Mouse (Mus musculus): Measurements from ENCODE around the gene Tpi1. TPM values are rescaled to one million over a fixed set of nuclear protein-coding genes. Genes with fewer than 3 reads are reported as not detected.

Gene Tpi1
- polyA plus RNA-seq, 1 experiment, result 604 TPM

GRCm38 (mm10) chr6:124809775-124810538 is 4.1 kb downstream of the Tpi1 start:
- peak overlapping the region; percentile 49 for H3K4me3 ChIP-seq (ENCODE audit: insufficient read depth, poor library complexity, severe bottlenecking)
- peaks cover 34% of the 10 kb centered on the region for H3K36me3 ChIP-seq (ENCODE audit: control insufficient read depth, insufficient read depth)
- peak overlapping the region; percentile 38 for H3ac ChIP-seq (ENCODE audit: control insufficient read depth, insufficient read length, low read depth)
- TF ChIP-seq USF1 (IDR thresholded peaks at IDR 0.05; ENCODE audit: low read depth) (no peak), CTCF (IDR thresholded peaks at IDR 0.05; ENCODE audit: control insufficient read depth, insufficient read depth, insufficient read length) (no peak), MYOG (IDR thresholded peaks at IDR 0.05; ENCODE audit: control insufficient read depth, extremely low read depth, insufficient read length) (no peak), FOSL1 (IDR thresholded peaks at IDR 0.05; ENCODE audit: insufficient read depth, low read length, poor library complexity, severe bottlenecking) (no peak), MYOD1 (IDR thresholded peaks at IDR 0.05; ENCODE audit: control insufficient read depth, insufficient read length, low read depth) (no peak), MAX (IDR thresholded peaks at IDR 0.05) (no peak)
- H3K79me2 ChIP-seq (ENCODE audit: control insufficient read depth, insufficient read depth), result peaks cover 38% of the 10 kb centered on the region
- H3K79me3 ChIP-seq (ENCODE audit: low read depth), result peaks cover 31% of the 10 kb centered on the region
- H3K27me3 ChIP-seq (ENCODE audit: control insufficient read depth, insufficient read depth, insufficient read length), result no peaks in the 10 kb centered on the region

GRCm38 (mm10) chr6:124809052-124809774 is 4.9 kb downstream of the Tpi1 start:
- Histone ChIP-seq H3K4me3 (ENCODE audit: insufficient read depth, poor library complexity, severe bottlenecking) (peak overlapping the region; percentile 49), H3K79me3 (ENCODE audit: low read depth) (peaks cover 31% of the 10 kb centered on the region), H3ac (ENCODE audit: control insufficient read depth, insufficient read length, low read depth) (peak overlapping the region; percentile 66), H3K36me3 (ENCODE audit: control insufficient read depth, insufficient read depth) (peaks cover 32% of the 10 kb centered on the region), H3K79me2 (ENCODE audit: control insufficient read depth, insufficient read depth) (peaks cover 38% of the 10 kb centered on the region), H3K27me3 (ENCODE audit: control insufficient read depth, insufficient read depth, insufficient read length) (no peaks in the 10 kb centered on the region)
- no peak for TF ChIP-seq CEBPB (IDR thresholded peaks at IDR 0.05; ENCODE audit: low read depth)
- no peak for TF ChIP-seq MYOG (IDR thresholded peaks at IDR 0.05; ENCODE audit: control insufficient read depth, extremely low read depth, insufficient read length)
- TF ChIP-seq USF1 (IDR thresholded peaks at IDR 0.05; ENCODE audit: low read depth), result no peak
- no peak for TF ChIP-seq MYOD1 (IDR thresholded peaks at IDR 0.05; ENCODE audit: control insufficient read depth, insufficient read length, low read depth)
- TF ChIP-seq MAX (IDR thresholded peaks at IDR 0.05), result peak; percentile 35
- TF ChIP-seq CTCF (IDR thresholded peaks at IDR 0.05; ENCODE audit: control insufficient read depth, insufficient read depth, insufficient read length), result peak; percentile 95
- no peak for TF ChIP-seq FOSL1 (IDR thresholded peaks at IDR 0.05; ENCODE audit: insufficient read depth, low read length, poor library complexity, severe bottlenecking)

GRCm38 (mm10) chr6:124808358-124809012 is 5.6 kb downstream of the Tpi1 start, which contains the start of gene Spsb2:
Spsb2 (plus strand) TSS chr6:124808661.
- TF ChIP-seq MAX (IDR thresholded peaks at IDR 0.05) (peak; percentile 40), CEBPB (IDR thresholded peaks at IDR 0.05; ENCODE audit: low read depth) (no peak), MYOD1 (IDR thresholded peaks at IDR 0.05; ENCODE audit: control insufficient read depth, insufficient read length, low read depth) (peak; percentile 48)

GRCm38 (mm10) chr6:124807986-124808357 is 6.1 kb downstream of the Tpi1 start:
- no peak overlapping the region for H3K4me3 ChIP-seq (ENCODE audit: insufficient read depth, poor library complexity, severe bottlenecking)
- no peak for TF ChIP-seq CEBPB (IDR thresholded peaks at IDR 0.05; ENCODE audit: low read depth)
- no peak for TF ChIP-seq MAX (IDR thresholded peaks at IDR 0.05)
- TF ChIP-seq MYOD1 (IDR thresholded peaks at IDR 0.05; ENCODE audit: control insufficient read depth, insufficient read length, low read depth), result no peak
- H3K36me3 ChIP-seq (ENCODE audit: control insufficient read depth, insufficient read depth), result peaks cover 32% of the 10 kb centered on the region
- H3ac ChIP-seq (ENCODE audit: control insufficient read depth, insufficient read length, low read depth), result no peak overlapping the region
- no peaks in the 10 kb centered on the region for H3K27me3 ChIP-seq (ENCODE audit: control insufficient read depth, insufficient read depth, insufficient read length)
- peaks cover 28% of the 10 kb centered on the region for H3K79me2 ChIP-seq (ENCODE audit: control insufficient read depth, insufficient read depth)
- H3K79me3 ChIP-seq (ENCODE audit: low read depth), result peaks cover 23% of the 10 kb centered on the region

More at GRCm38 (mm10) chr6:124808358-124809012, 5.6 kb downstream of the Tpi1 start, which contains the start of gene Spsb2:
- peak within 1 kb of the TSS; percentile 49 for H3K4me3 ChIP-seq (ENCODE audit: insufficient read depth, poor library complexity, severe bottlenecking)
- H3ac ChIP-seq (ENCODE audit: control insufficient read depth, insufficient read length, low read depth), result peak within 1 kb of the TSS; percentile 66
- peaks cover 32% of the 10 kb centered on the region for H3K36me3 ChIP-seq (ENCODE audit: control insufficient read depth, insufficient read depth)
- H3K79me3 ChIP-seq (ENCODE audit: low read depth), result peaks cover 29% of the 10 kb centered on the region
- H3K79me2 ChIP-seq (ENCODE audit: control insufficient read depth, insufficient read depth), result peaks cover 33% of the 10 kb centered on the region
- no peaks in the 10 kb centered on the region for H3K27me3 ChIP-seq (ENCODE audit: control insufficient read depth, insufficient read depth, insufficient read length)

- Histone ChIP-seq H3K79me3 (ENCODE audit: low read depth) (peaks cover 17% of the 10 kb centered on the region), H3K27me3 (ENCODE audit: control insufficient read depth, insufficient read depth, insufficient read length) (no peaks in the 10 kb centered on the region)
- TF ChIP-seq MYOD1 (IDR thresholded peaks at IDR 0.05; ENCODE audit: control insufficient read depth, insufficient read length, low read depth) (no peak), MAX (IDR thresholded peaks at IDR 0.05) (no peak), USF1 (IDR thresholded peaks at IDR 0.05; ENCODE audit: low read depth) (no peak), CTCF (IDR thresholded peaks at IDR 0.05; ENCODE audit: control insufficient read depth, insufficient read depth, insufficient read length) (no peak), FOSL1 (IDR thresholded peaks at IDR 0.05; ENCODE audit: insufficient read depth, low read length, poor library complexity, severe bottlenecking) (no peak), CEBPB (IDR thresholded peaks at IDR 0.05; ENCODE audit: low read depth) (no peak), MYOG (IDR thresholded peaks at IDR 0.05; ENCODE audit: control insufficient read depth, extremely low read depth, insufficient read length) (no peak)
Measured at GRCm38 (mm10) chr6:124807366-124807765, 6.7 kb downstream of the Tpi1 start.

More at GRCm38 (mm10) chr6:124807366-124807765, 6.7 kb downstream of the Tpi1 start:
- H3ac ChIP-seq (ENCODE audit: control insufficient read depth, insufficient read length, low read depth), result no peak overlapping the region
- H3K36me3 ChIP-seq (ENCODE audit: control insufficient read depth, insufficient read depth), result peaks cover 27% of the 10 kb centered on the region
- no peak overlapping the region for H3K4me3 ChIP-seq (ENCODE audit: insufficient read depth, poor library complexity, severe bottlenecking)
- peaks cover 22% of the 10 kb centered on the region for H3K79me2 ChIP-seq (ENCODE audit: control insufficient read depth, insufficient read depth)
